Mouse (Mus musculus) embryonic facial prominence, embryonic 13.5 days (tissue): ENCODE data around the gene Emc9. TPM values are rescaled to one million over a fixed set of nuclear protein-coding genes. Genes with fewer than 3 reads are reported as not detected.
A peak's percentile ranks its signal among the peaks of the same experiment; 100 is the strongest.

Experiments used
- ATAC-seq: fragments of 200-750 bp; cut with Nextera tagmentation; 2 replicates; pipeline ENCODE4 v1.8.0; 2017; ENCODE audit warnings: low read depth; ENCODE audit not compliant: insufficient number of reproducible peaks, insufficient read depth, low FRiP score, low TSS enrichment
- H3K27ac ChIP-seq: fragments of 300-500 bp; sonication (generic); 2 replicates; pipeline ENCODE4 v1.5.1; 2015; ENCODE audit warnings: moderate library complexity, mild to moderate bottlenecking, inconsistent platforms
- H3K27me3 ChIP-seq: fragments of 300-500 bp; sonication (generic); 2 replicates; pipeline ENCODE4 v1.6.1; 2015; ENCODE audit warnings: mild to moderate bottlenecking, inconsistent platforms
- H3K36me3 ChIP-seq: fragments of 300-500 bp; sonication (generic); 2 replicates; pipeline ENCODE4 v1.6.1; 2015; ENCODE audit warnings: mild to moderate bottlenecking, inconsistent platforms
- H3K4me1 ChIP-seq: fragments of 300-500 bp; sonication (generic); 2 replicates; pipeline ENCODE4 v1.6.1; 2015; ENCODE audit warnings: inconsistent platforms
- H3K4me2 ChIP-seq: fragments of 300-500 bp; sonication (generic); 2 replicates; pipeline ENCODE4 v1.6.1; 2015; ENCODE audit warnings: moderate library complexity, mild to moderate bottlenecking, inconsistent platforms
- H3K4me3 ChIP-seq: fragments of 300-500 bp; sonication (generic); 2 replicates; pipeline ENCODE4 v1.5.1; 2015; ENCODE audit warnings: mild to moderate bottlenecking, inconsistent platforms
- H3K9ac ChIP-seq: fragments of 300-500 bp; sonication (generic); 2 replicates; pipeline ENCODE4 v1.6.1; 2015; ENCODE audit warnings: mild to moderate bottlenecking, inconsistent platforms
- H3K9me3 ChIP-seq: fragments of 300-500 bp; sonication (generic); 2 replicates; pipeline ENCODE4 v1.6.1; 2016; ENCODE audit warnings: inconsistent platforms
- WGBS: fragments of 180-500 bp; shearing (Covaris S2); methylation state at CpG from one replicate; pipeline ENCODE4 v1.1.7; 2015; ENCODE audit warnings: mixed read lengths; 5-methylcytosine and 5-hydroxymethylcytosine counted together
- polyA plus RNA-seq: library from polyadenylated mRNA; unstranded; fragments of >200 nt; fragmentation: Nextera tagmentation; extraction: Ambion mirVana; gene quantifications from 2 replicates; pipeline ENCODE4 v1.2.1, GENCODE M21; 2015

The Emc9 gene
- polyA plus RNA-seq, 1 experiment from 2014 or later = 4.7 TPM

DNA sequence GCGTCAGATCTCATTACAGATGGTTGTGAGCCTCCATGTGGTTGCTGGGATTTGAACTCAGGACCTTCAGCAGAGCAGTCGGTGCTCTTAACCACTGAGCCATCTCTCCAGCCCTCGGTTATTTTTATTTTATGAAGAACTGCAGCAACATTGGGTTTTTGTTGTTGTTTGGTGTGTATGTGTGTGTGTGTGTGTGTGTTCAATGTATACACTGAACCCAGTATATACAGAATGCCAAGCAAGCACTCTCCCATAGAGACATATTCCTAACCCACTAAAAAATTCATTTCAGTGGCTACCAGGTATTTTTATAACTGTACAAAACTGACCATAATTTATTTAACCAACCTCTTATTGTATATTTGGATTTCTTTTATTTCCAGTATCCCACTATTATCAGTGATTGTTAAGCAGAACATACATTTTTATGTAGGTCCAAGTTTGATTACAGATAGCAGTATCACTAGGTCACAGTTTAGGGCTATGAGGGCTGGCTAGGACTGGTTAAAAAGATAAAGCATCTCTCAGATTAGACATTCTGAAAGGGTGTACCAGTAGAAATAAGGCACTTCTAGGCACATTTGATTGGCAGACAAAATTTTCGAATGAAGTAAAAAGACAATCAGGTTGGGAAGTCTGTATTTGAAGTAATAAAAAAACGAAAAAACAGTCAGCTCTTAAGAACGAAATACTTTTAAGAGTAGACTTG, 26.2 kb downstream of the Emc9 start:
- peak overlapping the region; percentile 70 for H3K4me3 ChIP-seq
- WGBS = 52% methylated on average over 6 of the region's 6 CpGs
- peaks cover 18% of the 10 kb centered on the region for H3K4me1 ChIP-seq
- no peak overlapping the region for H3K27ac ChIP-seq
- ATAC-seq = no peak
- H3K27me3 ChIP-seq = no peaks in the 10 kb centered on the region
- H3K9me3 ChIP-seq = no peaks in the 10 kb centered on the region
- H3K36me3 ChIP-seq = peaks cover 7% of the 10 kb centered on the region
- H3K9ac ChIP-seq = no peak overlapping the region
- peak overlapping the region; percentile 80 for H3K4me2 ChIP-seq

DNA sequence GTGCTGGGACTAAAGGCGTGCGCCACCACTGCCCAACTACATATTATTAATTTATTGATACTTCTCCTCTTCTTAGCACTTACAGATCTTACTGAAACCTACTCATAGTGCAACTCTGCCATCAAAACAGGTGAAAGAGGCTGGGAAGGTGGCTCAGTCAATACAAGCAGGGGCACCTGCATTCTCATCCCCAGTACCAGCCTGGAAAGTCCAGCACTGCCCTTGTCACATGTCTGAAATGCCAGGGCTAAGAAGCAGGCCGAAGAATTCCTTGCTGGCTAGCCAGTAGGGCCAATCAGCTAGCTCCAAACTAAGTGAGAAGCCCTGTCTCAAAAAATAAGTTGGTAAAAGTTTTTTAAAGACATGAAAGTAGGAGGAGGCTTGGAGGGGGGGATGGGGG, 27.5 kb downstream of the Emc9 start:
- peaks cover 18% of the 10 kb centered on the region for H3K4me1 ChIP-seq
- H3K36me3 ChIP-seq = no peaks in the 10 kb centered on the region
- no peak overlapping the region for H3K4me3 ChIP-seq
- no peak overlapping the region for H3K9ac ChIP-seq
- no peak overlapping the region for H3K4me2 ChIP-seq
- no peaks in the 10 kb centered on the region for H3K9me3 ChIP-seq
- WGBS = 91% methylated on average over 3 of the region's 3 CpGs
- H3K27ac ChIP-seq = no peak overlapping the region
- no peaks in the 10 kb centered on the region for H3K27me3 ChIP-seq
- ATAC-seq = no peak

DNA sequence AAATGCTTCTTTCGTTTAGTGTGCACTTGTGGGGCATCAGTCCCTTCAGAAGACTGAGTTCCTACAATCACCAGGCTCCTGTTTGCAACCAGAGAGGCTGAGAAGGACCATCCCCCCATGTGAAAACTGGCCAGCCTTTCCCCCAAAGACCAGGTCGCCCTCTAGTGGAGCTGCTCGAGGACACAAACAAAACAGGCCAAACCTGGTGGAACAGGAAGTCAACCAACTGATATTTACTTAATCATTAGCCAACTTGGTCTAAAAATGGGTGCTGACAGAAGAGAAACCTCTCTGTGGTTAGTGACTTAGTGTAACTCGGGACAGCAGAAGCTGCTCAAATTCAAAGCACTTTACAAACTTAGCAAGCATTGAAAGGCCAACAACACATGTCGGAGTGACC, 28.1 kb downstream of the Emc9 start:
- no peaks in the 10 kb centered on the region for H3K36me3 ChIP-seq
- no peak overlapping the region for H3K4me2 ChIP-seq
- peaks cover 15% of the 10 kb centered on the region for H3K4me1 ChIP-seq
- H3K9me3 ChIP-seq = no peaks in the 10 kb centered on the region
- no peak overlapping the region for H3K27ac ChIP-seq
- no peak for ATAC-seq
- no peak overlapping the region for H3K4me3 ChIP-seq
- no peaks in the 10 kb centered on the region for H3K27me3 ChIP-seq
- no peak overlapping the region for H3K9ac ChIP-seq
- WGBS = 31% methylated on average over 5 of the region's 5 CpGs

DNA sequence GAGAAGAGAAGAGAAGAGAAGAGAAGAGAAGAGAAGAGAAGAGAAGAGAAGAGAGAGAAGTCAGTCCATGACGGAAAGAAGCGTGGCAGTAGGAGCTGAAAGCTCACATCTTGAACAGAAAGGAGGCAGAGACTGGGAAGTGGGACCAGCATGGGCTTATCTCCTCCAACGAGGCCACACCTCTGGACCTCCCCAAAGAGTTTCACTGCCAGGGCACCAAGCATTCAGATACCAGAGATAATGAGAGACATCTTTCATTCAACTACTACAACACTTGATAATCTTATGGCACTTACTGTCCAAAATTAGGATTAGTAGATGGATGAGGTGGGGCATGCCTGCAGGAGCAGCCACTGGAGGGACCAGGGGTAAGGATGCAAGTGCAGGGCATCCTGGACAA, 29.3 kb downstream of the Emc9 start:
- no peak for ATAC-seq
- 0 out of 2 replicates have a peak, but pooled peaks cover 5% of the 10 kb centered on the region for H3K4me1 ChIP-seq
- H3K4me2 ChIP-seq = no peak overlapping the region
- H3K9me3 ChIP-seq = no peaks in the 10 kb centered on the region
- H3K27me3 ChIP-seq = no peaks in the 10 kb centered on the region
- no peak overlapping the region for H3K27ac ChIP-seq
- H3K36me3 ChIP-seq = no peaks in the 10 kb centered on the region
- 85% methylated on average over 3 of the region's 3 CpGs for WGBS
- no peak overlapping the region for H3K9ac ChIP-seq
- H3K4me3 ChIP-seq = no peak overlapping the region

DNA sequence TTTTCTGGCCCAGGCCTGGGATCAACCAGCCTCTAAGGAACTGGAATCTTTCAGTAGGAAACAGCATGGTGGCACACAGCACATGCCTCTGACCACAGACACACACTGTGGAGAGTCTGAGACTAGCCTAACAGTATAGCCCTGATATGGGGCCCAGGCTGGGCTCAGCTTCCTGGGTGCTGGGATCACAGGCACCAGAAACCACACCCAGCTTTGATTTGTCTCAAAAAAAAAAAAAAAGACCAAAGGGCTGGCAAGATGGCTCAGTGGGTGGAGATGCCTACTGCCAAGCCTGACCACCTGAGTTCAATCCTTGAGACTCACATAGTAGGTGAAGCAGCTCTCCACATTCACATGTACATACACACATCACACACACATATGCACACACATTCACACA, 30.5 kb downstream of the Emc9 start:
- Histone ChIP-seq H3K36me3 (no peaks in the 10 kb centered on the region), H3K27me3 (no peaks in the 10 kb centered on the region), H3K4me3 (no peak overlapping the region), H3K9me3 (no peaks in the 10 kb centered on the region), H3K4me2 (no peak overlapping the region), H3K9ac (no peak overlapping the region), H3K27ac (no peak overlapping the region), H3K4me1 (0 out of 2 replicates have a peak, but pooled peaks cover 5% of the 10 kb centered on the region)
- no peak for ATAC-seq

DNA sequence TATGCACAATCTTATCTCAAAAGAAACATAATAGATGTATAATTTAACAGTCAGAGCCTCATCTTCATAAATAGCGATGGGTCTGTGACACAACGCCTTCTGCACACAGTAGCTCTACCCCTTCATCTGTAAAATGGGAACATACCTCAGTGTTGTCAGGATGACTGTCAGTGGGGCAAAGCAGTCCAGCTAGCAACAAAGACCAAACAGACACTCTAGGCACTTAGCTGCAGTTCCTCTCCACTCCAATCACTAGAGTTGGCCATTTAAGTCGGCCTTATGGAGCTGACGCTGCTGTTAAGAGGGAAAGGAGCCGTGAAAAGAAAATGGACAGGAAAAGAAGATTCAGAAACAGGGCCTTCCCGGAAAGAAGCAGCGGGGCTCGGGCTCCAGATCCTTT, 33.3 kb downstream of the Emc9 start:
- Histone ChIP-seq H3K36me3 (peaks cover 25% of the 10 kb centered on the region), H3K4me2 (no peak overlapping the region), H3K9ac (no peak overlapping the region), H3K4me1 (0 out of 2 replicates have a peak, but pooled peaks cover under 1% of the 10 kb centered on the region), H3K9me3 (no peaks in the 10 kb centered on the region), H3K4me3 (no peak overlapping the region), H3K27ac (no peak overlapping the region), H3K27me3 (no peaks in the 10 kb centered on the region)
- WGBS = 90% methylated on average over 8 of the region's 8 CpGs
- ATAC-seq = no peak

DNA sequence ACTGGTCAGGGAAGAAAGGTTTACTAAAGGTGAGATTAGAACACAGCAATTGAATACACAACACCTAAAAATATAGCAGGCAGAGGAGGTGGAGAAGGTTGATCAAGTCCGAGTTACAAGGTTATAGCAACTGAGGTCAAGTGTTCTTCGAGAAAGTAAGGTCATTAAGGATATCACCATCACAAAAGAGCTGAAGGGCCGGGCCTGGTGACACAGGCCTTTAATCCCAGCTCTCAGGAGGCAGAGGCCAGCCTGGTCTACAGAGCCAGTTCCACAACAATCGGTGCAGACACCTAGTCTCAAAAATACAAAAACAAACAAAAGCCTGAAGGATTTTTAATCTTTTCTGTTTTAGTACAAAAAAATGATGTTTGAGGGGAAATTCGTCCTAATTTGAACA, 33.8 kb downstream of the Emc9 start:
- Histone ChIP-seq H3K9ac (no peak overlapping the region), H3K4me3 (no peak overlapping the region), H3K36me3 (peaks cover 28% of the 10 kb centered on the region), H3K27ac (no peak overlapping the region), H3K9me3 (no peaks in the 10 kb centered on the region), H3K4me1 (no peaks in the 10 kb centered on the region), H3K27me3 (no peaks in the 10 kb centered on the region), H3K4me2 (no peak overlapping the region)
- no peak for ATAC-seq
- WGBS = 71% methylated on average over 5 of the region's 5 CpGs

DNA sequence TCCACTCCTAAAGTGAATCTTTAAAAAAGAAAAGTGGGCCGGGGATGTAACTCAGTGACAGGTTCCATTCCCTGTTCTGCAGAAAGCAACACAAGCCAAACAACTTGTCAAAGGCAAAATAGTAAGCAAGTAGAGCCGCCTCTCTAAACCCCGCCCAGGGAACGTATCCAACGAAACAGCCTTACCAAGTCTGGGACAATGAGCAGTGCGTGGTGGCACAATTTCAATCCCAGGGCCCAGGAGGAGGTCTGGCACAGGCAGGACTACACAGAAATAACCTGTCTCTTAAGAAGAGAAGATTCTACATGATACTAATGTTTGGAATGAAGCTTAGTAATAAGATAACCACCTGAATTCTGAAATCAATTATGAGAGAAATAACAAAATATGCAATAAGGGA, 34.9 kb downstream of the Emc9 start:
- Histone ChIP-seq H3K4me3 (no peak overlapping the region), H3K4me2 (no peak overlapping the region), H3K4me1 (no peaks in the 10 kb centered on the region), H3K9me3 (no peaks in the 10 kb centered on the region), H3K27ac (no peak overlapping the region), H3K27me3 (no peaks in the 10 kb centered on the region), H3K9ac (no peak overlapping the region), H3K36me3 (peaks cover 39% of the 10 kb centered on the region)
- ATAC-seq = no peak
- WGBS = 87% methylated on average over 6 of the region's 6 CpGs

DNA sequence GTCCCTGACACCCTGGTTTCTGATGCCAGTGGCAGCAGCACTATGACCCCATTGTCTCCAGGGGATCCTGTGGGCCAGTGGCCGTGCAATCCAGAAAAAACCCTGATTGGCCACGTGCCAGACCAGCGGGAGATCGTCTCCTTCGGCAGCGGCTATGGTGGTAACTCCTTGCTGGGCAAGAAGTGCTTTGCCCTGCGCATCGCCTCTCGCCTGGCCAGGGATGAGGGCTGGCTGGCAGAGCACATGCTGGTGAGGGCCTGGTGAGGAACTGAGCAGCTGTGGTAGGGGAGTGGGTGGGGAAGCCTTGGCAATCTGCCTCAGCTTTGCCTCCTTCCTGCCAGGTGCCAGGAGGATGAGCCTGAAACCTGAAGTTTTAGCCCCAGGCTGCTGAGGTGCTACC, 40.8 kb downstream of the Emc9 start:
- Histone ChIP-seq H3K9ac (no peak overlapping the region), H3K4me2 (no peak overlapping the region), H3K4me1 (peaks cover 19% of the 10 kb centered on the region), H3K27me3 (no peaks in the 10 kb centered on the region), H3K36me3 (peaks cover 57% of the 10 kb centered on the region), H3K27ac (no peak overlapping the region), H3K4me3 (no peak overlapping the region), H3K9me3 (no peaks in the 10 kb centered on the region)
- no peak for ATAC-seq
- 85% methylated on average over 9 of the region's 9 CpGs for WGBS

DNA sequence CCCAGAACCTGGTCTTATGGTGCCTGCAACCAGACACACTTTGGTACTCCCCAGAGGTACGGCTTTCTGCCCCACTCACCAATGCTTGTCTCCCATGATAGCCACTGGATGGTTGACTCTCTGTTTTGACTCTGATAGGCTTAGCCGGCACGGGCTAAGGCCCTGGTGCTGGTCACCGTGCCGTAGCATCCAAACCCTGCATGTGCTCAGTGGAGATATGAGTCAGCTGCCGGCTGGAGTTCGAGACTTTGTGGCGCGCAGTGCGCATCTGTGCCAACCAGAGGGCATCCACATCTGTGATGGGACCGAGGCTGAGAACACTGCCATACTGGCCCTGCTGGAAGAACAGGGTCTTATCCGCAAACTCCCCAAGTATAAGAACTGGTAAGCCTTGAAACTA, 42.8 kb downstream of the Emc9 start:
- no peak for ATAC-seq
- H3K4me1 ChIP-seq = peaks cover 19% of the 10 kb centered on the region
- peaks cover 38% of the 10 kb centered on the region for H3K36me3 ChIP-seq
- no peak overlapping the region for H3K27ac ChIP-seq
- 96% methylated on average over 12 of the region's 12 CpGs for WGBS
- H3K4me3 ChIP-seq = no peak overlapping the region
- 0 out of 2 replicates have a peak, but pooled peaks cover 2% of the 10 kb centered on the region for H3K27me3 ChIP-seq
- H3K9me3 ChIP-seq = no peaks in the 10 kb centered on the region
- H3K9ac ChIP-seq = no peak overlapping the region
- H3K4me2 ChIP-seq = no peak overlapping the region

DNA sequence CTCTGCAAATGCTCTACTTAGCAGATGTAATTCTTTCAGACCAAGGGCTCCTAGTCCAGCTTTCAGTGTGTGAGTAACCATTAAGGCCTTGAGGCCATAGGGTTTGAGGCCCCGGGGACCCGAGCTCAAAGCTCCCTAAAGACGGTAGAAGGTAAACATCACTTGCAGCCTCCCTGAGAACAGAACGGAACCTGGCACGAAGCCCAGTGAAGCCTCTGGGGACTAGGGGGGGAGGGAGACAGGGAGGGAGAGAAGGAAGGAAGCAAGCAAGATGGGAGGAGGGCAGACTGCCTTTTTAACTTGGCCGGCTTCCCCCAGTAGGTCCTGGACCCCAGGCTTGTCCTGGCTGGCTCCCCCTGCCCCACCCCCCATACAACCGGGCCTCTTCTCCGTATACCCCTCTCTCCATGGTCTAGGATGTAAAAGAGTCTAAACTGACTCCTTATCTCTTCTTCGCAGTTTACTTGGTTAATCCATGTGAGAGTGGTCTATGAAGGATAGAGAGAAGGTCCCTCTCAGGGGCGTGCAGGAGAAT, 44.2 kb downstream of the Emc9 start:
- H3K4me3 ChIP-seq = peak overlapping the region; percentile 61
- no peaks in the 10 kb centered on the region for H3K9me3 ChIP-seq
- H3K27ac ChIP-seq = peak overlapping the region; percentile 91
- H3K9ac ChIP-seq = peak overlapping the region; percentile 83
- peaks cover 26% of the 10 kb centered on the region for H3K36me3 ChIP-seq
- 2% methylated on average over 10 of the region's 10 CpGs for WGBS
- peak; percentile 53 for ATAC-seq
- peak overlapping the region; percentile 82 for H3K4me2 ChIP-seq
- H3K4me1 ChIP-seq = peaks cover 19% of the 10 kb centered on the region
- H3K27me3 ChIP-seq = 0 out of 2 replicates have a peak, but pooled peaks cover 2% of the 10 kb centered on the region

DNA sequence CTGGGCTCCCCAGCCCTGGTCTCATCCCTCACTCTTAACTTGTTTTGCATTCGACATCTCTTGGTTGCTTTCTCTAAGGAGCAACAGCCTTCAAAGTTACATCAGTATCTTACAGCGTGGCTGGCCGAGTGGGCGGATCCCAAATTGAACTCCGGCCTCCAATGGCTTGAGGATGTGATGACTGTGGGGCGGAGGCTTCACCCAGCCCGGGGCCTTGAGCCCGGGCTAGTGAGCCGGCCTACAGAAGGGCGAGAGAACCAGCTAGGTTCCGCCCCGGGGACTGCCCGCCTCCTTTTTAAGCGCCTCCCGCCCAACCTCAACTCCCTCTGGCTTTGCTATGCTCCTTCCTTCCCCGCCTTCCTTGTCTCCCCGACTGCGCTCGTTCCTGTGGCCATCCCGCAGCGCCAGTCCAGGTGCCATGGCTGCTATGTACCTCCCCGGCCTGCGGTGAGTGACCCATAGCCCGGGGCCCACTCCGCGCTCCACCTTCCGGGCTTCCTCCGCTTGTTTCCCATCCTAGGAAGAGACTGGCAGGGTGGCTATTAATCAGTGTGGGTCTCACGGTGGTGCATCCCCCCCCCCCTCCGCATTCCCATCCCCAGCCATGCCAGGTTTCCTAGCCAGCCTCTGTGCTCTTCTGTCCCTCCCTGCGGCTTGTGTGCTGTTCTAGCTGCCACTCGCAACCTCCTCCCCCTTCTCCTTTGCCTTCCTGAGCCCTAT, 44.9 kb downstream of the Emc9 start, which contains the start of gene Pck2:
Gene Pck2, plus strand, starts transcription at position 200 of the 720 bp plus-strand sequence.
- H3K27ac ChIP-seq = peak within 1 kb of the TSS; percentile 91
- 0% methylated on average over 32 of the region's 32 CpGs for WGBS
- 0 out of 2 replicates have a peak, but pooled peaks cover 2% of the 10 kb centered on the region for H3K27me3 ChIP-seq
- H3K4me1 ChIP-seq = peaks cover 19% of the 10 kb centered on the region
- peak within 1 kb of the TSS; percentile 82 for H3K4me2 ChIP-seq
- no peaks in the 10 kb centered on the region for H3K9me3 ChIP-seq
- peak; percentile 85 for ATAC-seq
- H3K9ac ChIP-seq = peak within 1 kb of the TSS; percentile 83
- peak within 1 kb of the TSS; percentile 61 for H3K4me3 ChIP-seq
- peaks cover 20% of the 10 kb centered on the region for H3K36me3 ChIP-seq
